Mouse (Mus musculus) heart, embryonic 16.5 days (tissue): ENCODE measurements around the gene Clip1. TPM values are rescaled to one million over a fixed set of nuclear protein-coding genes. Genes with fewer than 3 reads are reported as not detected.
"Not testable (repeated sequence)": the region's sequence is repeated elsewhere in the genome, so short reads cannot be mapped to it uniquely, and the experiment has no call there.

Experiments
- ATAC-seq: fragments of 200-750 bp; cut with Nextera tagmentation; replicated peaks from 2 replicates; pipeline ENCODE4 v1.8.0; 2017; ENCODE audit warnings: moderate number of reproducible peaks; ENCODE audit not compliant: insufficient read depth, low FRiP score; ENCODE audit errors: extremely low read depth
- H3K27ac ChIP-seq: fragments of 300-500 bp; sonication (generic); 2 replicates; pipeline ENCODE4 v1.5.1; 2014; ENCODE audit warnings: mild to moderate bottlenecking, low read length, control low read depth, moderate library complexity
- H3K27me3 ChIP-seq: fragments of 300-500 bp; sonication (generic); 2 replicates; pipeline ENCODE4 v1.6.1; 2014; ENCODE audit warnings: low read length, mixed read lengths; ENCODE audit not compliant: control insufficient read depth, insufficient read depth
- H3K36me3 ChIP-seq: fragments of 300-500 bp; sonication (generic); 2 replicates; pipeline ENCODE4 v1.6.1; 2014; ENCODE audit not compliant: control insufficient read depth, insufficient read depth
- H3K4me1 ChIP-seq: fragments of 300-500 bp; sonication (generic); 2 replicates; pipeline ENCODE4 v1.6.1; 2014; ENCODE audit warnings: low read length, mixed read lengths; ENCODE audit not compliant: control insufficient read depth, insufficient read depth
- H3K4me2 ChIP-seq: fragments of 300-500 bp; sonication (generic); 2 replicates; pipeline ENCODE4 v1.6.1; 2014; ENCODE audit warnings: low read depth, mild to moderate bottlenecking, control low read depth, low read length
- H3K4me3 ChIP-seq: fragments of 300-500 bp; sonication (generic); 2 replicates; pipeline ENCODE4 v1.5.1; 2014; ENCODE audit warnings: mild to moderate bottlenecking, control low read depth, low read length
- H3K9ac ChIP-seq: fragments of 300-500 bp; sonication (generic); 2 replicates; pipeline ENCODE4 v1.6.1; 2014; ENCODE audit warnings: low read length, control low read depth
- H3K9me3 ChIP-seq: fragments of 300-500 bp; sonication (generic); replicated peaks from 2 replicates; pipeline ENCODE4 v1.6.1; 2016; ENCODE audit warnings: low read length; ENCODE audit not compliant: control insufficient read depth
- WGBS: fragments of 180-500 bp; shearing (Covaris S2); extraction: QIAGEN DNeasy Blood & Tissue Kit; methylation state at CpG from one replicate; pipeline ENCODE4 v1.1.7; 2014; 5-methylcytosine and 5-hydroxymethylcytosine counted together
- polyA plus RNA-seq: library from polyadenylated mRNA; unstranded; fragments of >200 nt; fragmentation: Nextera tagmentation; extraction: Ambion mirVana; gene quantifications from 2 replicates; pipeline ENCODE4 v1.2.1, GENCODE M21; 2015

Clip1 gene
- polyA plus RNA-seq, result 53.1 and 54.0 TPM in 2 replicates

GRCm38 (mm10) chr5:123684221-123685144, at the start of gene Clip1:
Gene Clip1, minus strand, starts transcription at chr5:123684618.
- Histone ChIP-seq H3K9ac (peak within 1 kb of the TSS; percentile 99), H3K27ac (peak within 1 kb of the TSS; percentile 96), H3K4me1 (peaks cover 31% of the 10 kb centered on the region), H3K4me2 (peak within 1 kb of the TSS; percentile 96), H3K27me3 (no peaks in the 10 kb centered on the region), H3K9me3 (no peaks in the 10 kb centered on the region), H3K36me3 (no peaks in the 10 kb centered on the region), H3K4me3 (peak within 1 kb of the TSS; percentile 96)
- peak; percentile 73 for ATAC-seq
- WGBS, result 1% methylated on average over 42 of the region's 64 CpGs

DNA sequence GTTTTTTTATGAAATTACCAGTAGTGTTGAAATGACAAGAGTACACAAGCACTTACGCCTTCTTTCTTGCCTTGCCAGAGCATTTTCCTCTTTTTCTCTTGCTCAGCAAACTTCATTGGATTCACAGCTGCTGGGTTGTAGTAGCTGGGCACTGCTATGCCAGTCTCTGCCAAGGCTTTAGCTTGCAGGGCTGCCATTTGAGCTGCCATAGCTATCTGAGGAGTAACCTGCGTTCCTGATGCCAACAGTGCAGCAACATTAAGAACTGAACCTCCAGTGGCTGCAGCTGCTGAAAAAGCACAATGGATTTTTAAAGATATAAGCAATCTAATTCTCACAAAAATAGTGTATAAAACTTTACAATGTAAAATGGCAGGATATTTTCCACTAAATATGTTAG, 46.6 kb upstream of the Clip1 start:
- Histone ChIP-seq H3K27me3 (no peaks in the 10 kb centered on the region), H3K36me3 (peaks cover 54% of the 10 kb centered on the region), H3K4me3 (no peak overlapping the region), H3K9me3 (no peaks in the 10 kb centered on the region), H3K4me1 (no peaks in the 10 kb centered on the region), H3K27ac (no peak overlapping the region), H3K9ac (no peak overlapping the region), H3K4me2 (no peak overlapping the region)
- no peak for ATAC-seq
- 93% methylated on average over 2 of the region's 2 CpGs for WGBS

- not testable (repeated sequence) for H3K9me3 ChIP-seq, H3K36me3 ChIP-seq, ATAC-seq, H3K27ac ChIP-seq, H3K4me1 ChIP-seq, H3K4me2 ChIP-seq, H3K4me3 ChIP-seq, H3K9ac ChIP-seq, H3K27me3 ChIP-seq
- whole genome bisulfite sequencing, result 86% methylated on average over 7 of the region's 7 CpGs
These were observed 39.4 kb upstream of the Clip1 start for GRCm38 (mm10) chr5:123723816-123724215.

GRCm38 (mm10) chr5:123720328-123721311, 36.2 kb upstream of the Clip1 start, which contains the start of gene Zcchc8:
Gene Zcchc8, minus strand, starts transcription at chr5:123721100.
- Histone ChIP-seq H3K27me3 (no peaks in the 10 kb centered on the region), H3K27ac (peak within 1 kb of the TSS; percentile 77), H3K4me2 (peak within 1 kb of the TSS; percentile 76), H3K9ac (peak within 1 kb of the TSS; percentile 85), H3K4me3 (peak within 1 kb of the TSS; percentile 67), H3K36me3 (peaks cover 8% of the 10 kb centered on the region), H3K9me3 (no peaks in the 10 kb centered on the region), H3K4me1 (peaks cover 21% of the 10 kb centered on the region)
- under 1% methylated on average over 83 of the region's 83 CpGs for WGBS
- ATAC-seq, result peak; percentile 100

DNA sequence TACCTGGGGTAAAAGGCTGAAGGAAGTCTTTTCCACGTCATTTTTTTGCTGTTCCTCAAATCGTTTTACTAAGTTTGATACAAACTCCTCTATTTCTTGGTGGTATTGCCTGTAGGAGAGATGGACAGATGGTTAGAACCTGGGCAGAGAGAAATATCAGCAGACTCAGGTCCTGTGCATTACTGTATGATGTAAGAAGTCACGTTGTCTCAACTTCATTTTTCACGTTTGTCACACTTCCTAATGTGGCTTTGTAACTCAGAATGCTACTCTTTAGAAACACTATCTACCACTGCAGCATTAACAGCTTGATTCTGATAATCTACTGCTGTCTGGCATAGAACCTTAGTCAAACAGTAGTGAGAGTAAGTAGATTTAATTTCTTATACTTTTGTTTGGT, 30.2 kb upstream of the Clip1 start:
- Histone ChIP-seq H3K36me3 (peaks cover 61% of the 10 kb centered on the region), H3K9ac (no peak overlapping the region), H3K27me3 (no peaks in the 10 kb centered on the region), H3K4me1 (peaks cover 21% of the 10 kb centered on the region), H3K27ac (no peak overlapping the region), H3K4me3 (no peak overlapping the region), H3K9me3 (0 out of 2 replicates have a peak, but pooled peaks cover 3% of the 10 kb centered on the region), H3K4me2 (no peak overlapping the region)
- 85% methylated on average over 4 of the region's 4 CpGs for WGBS
- ATAC-seq, result no peak

GRCm38 (mm10) chr5:123713782-123714181, 29.4 kb upstream of the Clip1 start:
- Histone ChIP-seq H3K9me3 (0 out of 2 replicates have a peak, but pooled peaks cover 3% of the 10 kb centered on the region), H3K27ac (no peak overlapping the region), H3K4me3 (no peak overlapping the region), H3K9ac (no peak overlapping the region), H3K4me1 (peaks cover 13% of the 10 kb centered on the region), H3K36me3 (peaks cover 64% of the 10 kb centered on the region), H3K4me2 (no peak overlapping the region), H3K27me3 (no peaks in the 10 kb centered on the region)
- no peak for ATAC-seq
- WGBS, result 93% methylated on average over 6 of the region's 6 CpGs

- Histone ChIP-seq H3K4me3 (no peak overlapping the region), H3K27ac (no peak overlapping the region), H3K9me3 (0 out of 2 replicates have a peak, but pooled peaks cover 3% of the 10 kb centered on the region), H3K4me1 (no peaks in the 10 kb centered on the region), H3K36me3 (peaks cover 82% of the 10 kb centered on the region), H3K9ac (no peak overlapping the region), H3K4me2 (no peak overlapping the region), H3K27me3 (no peaks in the 10 kb centered on the region)
- no peak for ATAC-seq
- 82% methylated on average over 4 of the region's 4 CpGs for WGBS
These were observed 25.2 kb upstream of the Clip1 start for GRCm38 (mm10) chr5:123709571-123709970.

- H3K27ac ChIP-seq, result no peak overlapping the region
- 89% methylated on average over 12 of the region's 12 CpGs for WGBS
- no peaks in the 10 kb centered on the region for H3K27me3 ChIP-seq
- no peak for ATAC-seq
- no peak overlapping the region for H3K4me3 ChIP-seq
- 0 out of 2 replicates have a peak, but pooled peaks cover 3% of the 10 kb centered on the region for H3K9me3 ChIP-seq
- peaks cover 81% of the 10 kb centered on the region for H3K36me3 ChIP-seq
- H3K4me2 ChIP-seq, result no peak overlapping the region
- H3K9ac ChIP-seq, result no peak overlapping the region
- no peaks in the 10 kb centered on the region for H3K4me1 ChIP-seq
These were observed 24.2 kb upstream of the Clip1 start for GRCm38 (mm10) chr5:123708598-123708997.
